Mouse (Mus musculus) forebrain, embryonic 14.5 days (tissue): Measurements from ENCODE around the gene Bbc3. TPM values are rescaled to one million over a fixed set of nuclear protein-coding genes. Genes with fewer than 3 reads are reported as not detected.
"Not testable (repeated sequence)": the region's sequence is repeated elsewhere in the genome, so short reads cannot be mapped to it uniquely, and the experiment has no call there.

Experiments
- ATAC-seq: fragments of 200-750 bp; cut with Nextera tagmentation; 2 replicates; pipeline ENCODE4 v1.8.0; 2017; ENCODE audit warnings: mild to moderate bottlenecking, moderate library complexity
- DNase-seq: peaks from one replicate; pipeline ENCODE4 v3.0.0-alpha.2; 2015; ENCODE audit warnings: low spot score
- H3K27ac ChIP-seq: fragments of 300-500 bp; sonication (generic); 2 replicates; pipeline ENCODE4 v1.5.1; 2014; ENCODE audit warnings: low read depth, mild to moderate bottlenecking, control low read depth, low read length, moderate library complexity
- H3K27me3 ChIP-seq: fragments of 300-500 bp; sonication (generic); replicated peaks from 2 replicates; pipeline ENCODE4 v1.6.1; 2014; ENCODE audit warnings: low read length, control low read depth, mixed read lengths; ENCODE audit not compliant: control insufficient read depth, insufficient read depth
- H3K36me3 ChIP-seq: fragments of 300-500 bp; sonication (generic); 2 replicates; pipeline ENCODE4 v1.6.1; 2014; ENCODE audit warnings: low read length, control low read depth; ENCODE audit not compliant: control insufficient read depth, insufficient read depth
- H3K4me1 ChIP-seq: fragments of 300-500 bp; sonication (generic); 2 replicates; pipeline ENCODE4 v1.6.1; 2014; ENCODE audit warnings: antibody characterized with exemption, low read length, control low read depth; ENCODE audit not compliant: control insufficient read depth, insufficient read depth
- H3K4me2 ChIP-seq: fragments of 300-500 bp; sonication (generic); 2 replicates; pipeline ENCODE4 v1.6.1; 2014; ENCODE audit warnings: mild to moderate bottlenecking, control low read depth, low read length
- H3K4me3 ChIP-seq: fragments of 300-500 bp; sonication (generic); 2 replicates; pipeline ENCODE4 v1.5.1; 2014; ENCODE audit warnings: low read depth, low read length, control low read depth
- H3K9ac ChIP-seq: fragments of 300-500 bp; sonication (generic); 2 replicates; pipeline ENCODE4 v1.6.1; 2014; ENCODE audit warnings: mild to moderate bottlenecking, low read length, control low read depth, moderate library complexity
- H3K9me3 ChIP-seq: fragments of 300-500 bp; sonication (generic); replicated peaks from 2 replicates; pipeline ENCODE4 v1.6.1; 2016; ENCODE audit warnings: low read length, control low read depth, mixed read lengths; ENCODE audit not compliant: control insufficient read depth
- WGBS: fragments of 180-500 bp; shearing (Covaris S2); extraction: QIAGEN DNeasy Blood & Tissue Kit; methylation state at CpG from one replicate; pipeline ENCODE4 v1.1.7; 2014; 5-methylcytosine and 5-hydroxymethylcytosine counted together
- polyA plus RNA-seq: library from polyadenylated mRNA; unstranded; fragments of >200 nt; fragmentation: Nextera tagmentation; extraction: Ambion mirVana; gene quantifications from 2 replicates; pipeline ENCODE4 v1.2.1, GENCODE M21; 2014

The Bbc3 gene
- 10.6 and 11.0 TPM in 2 replicates for polyA plus RNA-seq

DNA sequence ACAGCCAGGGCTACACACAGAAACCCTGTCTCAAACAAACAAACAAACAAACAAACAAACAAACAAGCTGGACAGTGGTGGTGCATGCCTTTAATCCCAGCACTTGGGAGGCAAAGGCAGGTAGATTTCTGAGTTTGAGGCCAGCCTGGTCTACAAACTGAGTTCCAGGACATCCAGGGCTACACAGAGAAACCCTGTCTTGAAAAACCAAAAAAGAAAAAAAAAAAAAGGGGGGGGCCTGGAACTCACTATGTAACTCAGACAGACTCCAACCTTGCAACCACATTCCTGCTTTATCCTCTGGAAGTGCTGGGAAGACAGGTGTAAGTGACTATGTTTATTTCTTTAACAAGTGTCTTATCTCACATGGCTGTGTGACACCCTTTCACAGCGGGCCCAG is at the start of gene Bbc3:
TSS of gene Bbc3 (plus strand) at position 301 of the 400 bp plus-strand sequence.
- H3K4me1 ChIP-seq: peaks cover 13% of the 10 kb centered on the region
- WGBS: 75% methylated on average over 1 of the region's 1 CpGs
- H3K4me2 ChIP-seq: peak within 1 kb of the TSS; percentile 95
- H3K36me3 ChIP-seq, H3K9me3 ChIP-seq, ATAC-seq, DNase-seq: not testable (repeated sequence)
- H3K27me3 ChIP-seq: peaks cover 11% of the 10 kb centered on the region; the same call in 1 of the 2 replicates
- H3K27ac ChIP-seq: peak within 1 kb of the TSS; percentile 39; the same call in 1 of the 2 replicates
- peak within 1 kb of the TSS; percentile 65 for H3K9ac ChIP-seq
- peak within 1 kb of the TSS; percentile 58 for H3K4me3 ChIP-seq

DNA sequence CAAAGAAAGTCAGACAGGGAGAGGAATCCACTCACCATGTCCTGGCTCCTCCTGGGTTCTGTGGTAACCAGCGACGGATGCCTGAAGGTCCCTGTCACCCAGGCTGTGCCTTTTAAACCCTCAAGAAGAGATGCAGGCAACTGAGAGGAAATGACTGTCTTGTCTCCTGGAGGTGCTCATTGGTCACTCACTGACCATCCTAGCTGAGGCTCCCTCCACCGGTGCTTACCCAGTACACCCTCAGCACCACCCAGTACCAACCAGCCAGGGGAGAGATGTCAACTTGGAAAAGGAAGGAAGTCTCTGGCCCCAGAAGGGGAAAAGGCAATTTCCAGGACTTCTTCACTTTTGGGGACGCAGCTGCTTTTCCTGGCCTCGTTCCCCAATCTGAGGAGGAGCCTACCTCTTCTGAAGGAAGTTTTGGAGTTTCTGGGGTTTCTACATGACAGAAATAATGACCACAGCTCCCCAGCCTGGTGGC is 49.0 kb upstream of the Bbc3 start, which contains the start of gene C5ar1:
TSS of gene C5ar1 (minus strand) at position 431 of the 481 bp plus-strand sequence.
- Histone ChIP-seq H3K4me1 (no peaks in the 10 kb centered on the region), H3K4me3 (no peak within 1 kb of the TSS), H3K27ac (no peak within 1 kb of the TSS), H3K36me3 (no peaks in the 10 kb centered on the region), H3K4me2 (no peak within 1 kb of the TSS), H3K9ac (no peak within 1 kb of the TSS), H3K9me3 (no peaks in the 10 kb centered on the region), H3K27me3 (no peaks in the 10 kb centered on the region)
- DNase-seq (no peak), ATAC-seq (no peak)
- 93% methylated on average over 5 of the region's 5 CpGs for whole genome bisulfite sequencing

DNA sequence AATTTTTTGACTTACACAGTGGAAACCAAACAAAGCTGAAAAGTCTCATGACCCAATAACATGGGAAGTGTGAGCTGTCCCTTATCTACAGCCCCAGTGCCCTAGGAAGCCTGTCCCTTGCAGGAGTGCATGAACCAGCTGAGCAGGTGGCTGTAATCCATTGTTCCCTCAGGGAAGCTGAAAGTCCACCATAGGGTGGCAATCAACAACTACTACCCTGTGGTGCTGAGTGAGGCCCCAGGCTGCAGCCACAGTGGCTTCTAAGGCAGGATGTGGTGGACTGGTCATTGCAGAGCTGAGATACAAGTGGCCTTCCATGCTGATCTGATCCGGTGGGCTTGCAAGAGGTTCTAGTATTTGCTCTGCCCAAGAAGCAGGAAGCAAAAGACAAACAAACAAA is 47.1 kb upstream of the Bbc3 start:
- no peaks in the 10 kb centered on the region for H3K4me1 ChIP-seq
- no peak overlapping the region for H3K4me2 ChIP-seq
- H3K36me3 ChIP-seq: no peaks in the 10 kb centered on the region
- no peak for DNase-seq
- 78% methylated on average over 1 of the region's 1 CpGs for WGBS
- H3K9ac ChIP-seq: no peak overlapping the region
- no peak for ATAC-seq
- no peaks in the 10 kb centered on the region for H3K27me3 ChIP-seq
- no peak overlapping the region for H3K27ac ChIP-seq
- no peaks in the 10 kb centered on the region for H3K9me3 ChIP-seq
- H3K4me3 ChIP-seq: no peak overlapping the region

DNA sequence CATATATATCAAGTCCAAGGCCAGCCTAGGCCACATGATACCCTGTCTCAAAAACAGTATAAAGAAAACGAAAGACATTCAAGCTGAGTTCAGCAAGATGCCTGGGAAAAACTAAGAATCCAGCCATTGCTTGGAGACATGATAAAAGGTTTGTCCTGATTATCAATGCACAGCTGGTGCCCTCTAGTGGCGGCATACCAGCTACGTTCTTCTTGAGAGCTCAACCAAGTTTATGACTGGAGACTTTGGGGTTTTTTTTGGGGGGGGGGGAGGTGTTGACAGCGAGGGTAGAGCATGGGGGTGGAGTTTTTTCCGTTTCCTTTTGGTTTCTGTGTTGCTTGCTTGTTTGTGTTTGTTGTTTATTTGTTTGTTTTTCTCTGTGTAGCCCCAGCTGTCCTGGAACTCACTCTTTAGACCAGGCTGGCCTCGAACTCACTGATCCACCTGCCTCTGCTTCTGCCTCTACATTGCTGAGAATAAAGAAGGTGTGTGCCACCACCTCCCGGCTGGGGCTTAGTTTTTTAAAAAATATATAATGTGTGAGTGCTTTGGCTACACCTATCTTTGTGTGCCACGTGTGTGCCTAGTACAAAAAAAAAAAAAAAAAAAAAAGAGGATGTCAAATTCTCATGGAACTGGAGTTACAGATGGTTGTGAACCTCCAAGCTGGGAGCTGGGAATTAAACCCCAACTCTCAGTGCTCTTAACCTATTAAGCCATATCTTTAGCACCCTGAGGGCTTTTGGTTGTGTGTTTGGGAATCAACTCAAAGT is 45.0 kb upstream of the Bbc3 start:
- WGBS: 27% methylated on average over 8 of the region's 8 CpGs
- no peak overlapping the region for H3K27ac ChIP-seq
- H3K9me3 ChIP-seq: no peaks in the 10 kb centered on the region
- DNase-seq (peak; percentile 88), ATAC-seq (no peak)
- H3K4me3 ChIP-seq: no peak overlapping the region
- no peak overlapping the region for H3K9ac ChIP-seq
- no peaks in the 10 kb centered on the region for H3K27me3 ChIP-seq
- no peak overlapping the region for H3K4me2 ChIP-seq
- H3K4me1 ChIP-seq: no peaks in the 10 kb centered on the region
- no peaks in the 10 kb centered on the region for H3K36me3 ChIP-seq

DNA sequence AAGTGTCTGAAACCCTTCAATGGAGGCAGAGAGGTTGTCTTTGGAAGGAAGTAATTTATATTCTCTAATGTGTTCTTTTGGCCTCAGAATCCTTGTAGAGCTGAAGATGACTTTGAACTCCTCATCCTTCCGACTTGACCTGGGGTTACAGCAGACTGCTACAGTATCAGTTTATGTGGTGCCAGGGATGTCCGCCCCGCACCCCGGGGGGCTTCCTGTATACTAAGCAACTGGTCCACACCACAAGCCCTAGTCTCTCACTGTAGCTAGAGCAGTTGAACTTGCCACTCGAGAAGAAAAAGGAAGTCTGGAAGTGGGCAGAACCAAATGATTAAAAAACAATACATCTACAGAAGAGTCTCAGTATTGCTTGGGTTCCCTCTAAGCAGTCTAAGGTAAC is 44.4 kb upstream of the Bbc3 start:
- Histone ChIP-seq H3K9me3 (no peaks in the 10 kb centered on the region), H3K27me3 (no peaks in the 10 kb centered on the region), H3K4me1 (no peaks in the 10 kb centered on the region), H3K4me3 (no peak overlapping the region), H3K4me2 (no peak overlapping the region), H3K36me3 (no peaks in the 10 kb centered on the region), H3K27ac (no peak overlapping the region), H3K9ac (no peak overlapping the region)
- ATAC-seq (no peak), DNase-seq (no peak)
- 86% methylated on average over 5 of the region's 5 CpGs for WGBS

DNA sequence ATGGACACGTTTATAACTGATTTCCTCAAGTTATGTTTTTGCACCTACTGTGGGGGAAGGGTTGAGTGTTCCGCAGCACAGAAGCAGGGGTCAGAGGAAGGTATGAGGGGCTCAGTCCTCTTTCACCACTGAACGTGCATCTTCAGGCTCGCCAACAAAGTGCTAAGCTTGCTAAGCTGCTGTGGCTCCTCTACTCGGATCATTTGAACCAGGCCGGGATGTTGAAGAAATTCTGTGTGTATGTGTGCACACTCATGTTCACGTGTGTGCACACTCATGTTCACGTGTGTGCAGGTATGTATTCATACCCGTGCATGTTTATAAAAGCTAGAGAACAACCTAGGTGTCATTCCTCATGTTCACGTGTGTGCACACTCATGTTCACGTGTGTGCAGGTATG is 42.3 kb upstream of the Bbc3 start:
- Histone ChIP-seq H3K9me3 (no peaks in the 10 kb centered on the region), H3K27me3 (no peaks in the 10 kb centered on the region), H3K27ac (no peak overlapping the region), H3K36me3 (no peaks in the 10 kb centered on the region), H3K4me3 (no peak overlapping the region), H3K9ac (no peak overlapping the region), H3K4me1 (no peaks in the 10 kb centered on the region), H3K4me2 (no peak overlapping the region)
- ATAC-seq: no peak
- DNase-seq: no peak
- 87% methylated on average over 11 of the region's 11 CpGs for WGBS

DNA sequence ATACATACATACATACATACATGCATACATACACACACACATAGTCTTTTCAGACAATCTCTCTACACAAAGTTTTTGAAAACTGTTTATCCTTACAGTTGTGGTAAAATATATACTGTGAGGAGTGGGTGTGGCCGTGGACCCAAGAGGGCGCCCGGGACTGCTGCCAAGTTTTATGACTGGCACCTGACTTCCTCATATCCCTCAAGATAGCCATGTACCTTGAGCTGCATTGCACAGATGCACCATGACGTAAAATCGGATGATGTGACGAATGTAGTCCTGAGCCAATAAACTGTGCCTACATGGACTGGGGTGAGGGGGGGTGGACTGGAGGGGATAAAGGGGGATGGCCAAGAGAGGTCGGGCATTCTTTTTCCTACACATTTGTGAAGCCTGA is 41.6 kb upstream of the Bbc3 start:
- H3K4me1 ChIP-seq, H3K27me3 ChIP-seq, H3K36me3 ChIP-seq, H3K4me3 ChIP-seq, H3K9me3 ChIP-seq, H3K9ac ChIP-seq, DNase-seq, ATAC-seq, H3K27ac ChIP-seq, H3K4me2 ChIP-seq: not testable (repeated sequence)
- WGBS: 86% methylated on average over 7 of the region's 7 CpGs

DNA sequence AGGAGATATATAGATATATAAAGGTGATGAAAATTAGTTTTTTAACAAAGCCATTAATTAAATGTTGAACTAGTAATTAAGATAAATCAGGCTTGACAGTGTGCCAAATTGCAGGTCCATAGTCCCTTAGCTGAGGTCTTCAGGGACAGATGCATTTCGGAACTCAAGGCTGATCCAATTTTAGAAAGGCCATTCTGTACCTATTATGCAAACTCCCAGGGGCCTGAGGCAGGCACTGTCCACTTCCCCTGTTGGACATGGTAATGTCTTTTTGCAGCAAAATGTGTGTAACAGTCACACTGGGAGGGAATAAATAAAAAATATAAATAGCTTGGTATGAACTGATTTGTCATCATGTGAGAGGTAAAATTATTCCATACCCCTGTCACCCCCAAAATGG is 37.1 kb upstream of the Bbc3 start:
- Histone ChIP-seq H3K36me3 (peaks cover 11% of the 10 kb centered on the region), H3K27me3 (no peaks in the 10 kb centered on the region), H3K9ac (no peak overlapping the region), H3K27ac (no peak overlapping the region), H3K4me2 (no peak overlapping the region), H3K9me3 (no peaks in the 10 kb centered on the region), H3K4me1 (peaks cover 12% of the 10 kb centered on the region; the same call in 1 of the 2 replicates), H3K4me3 (no peak overlapping the region)
- DNase-seq (no peak), ATAC-seq (no peak)
- WGBS: 77% methylated on average over 1 of the region's 1 CpGs

DNA sequence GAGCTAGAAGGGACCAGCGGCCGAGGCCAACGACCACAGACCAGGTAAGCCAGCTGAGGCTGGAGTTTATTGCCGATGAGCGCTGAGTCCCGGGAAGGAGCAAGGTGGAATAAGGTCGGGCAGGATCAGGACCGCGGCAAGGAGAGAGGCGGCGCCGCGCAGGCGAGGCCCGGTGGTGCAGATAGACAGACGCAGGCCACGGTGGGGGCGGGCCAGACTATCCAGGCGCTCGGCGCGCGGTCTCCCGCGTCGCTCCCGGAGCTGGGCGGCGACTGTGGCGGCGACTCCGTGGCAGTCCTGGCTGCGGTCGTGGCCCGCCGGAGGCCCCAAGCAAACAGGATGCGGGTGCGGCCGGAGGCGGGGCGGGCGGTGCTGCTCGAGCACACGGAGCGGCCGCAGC is 35.5 kb upstream of the Bbc3 start:
- H3K4me3 ChIP-seq: peak overlapping the region; percentile 81
- peaks cover 27% of the 10 kb centered on the region for H3K36me3 ChIP-seq
- DNase-seq (peak; percentile 69), ATAC-seq (peak; percentile 77)
- H3K9me3 ChIP-seq: no peaks in the 10 kb centered on the region
- peak overlapping the region; percentile 94 for H3K4me2 ChIP-seq
- WGBS: under 1% methylated on average over 37 of the region's 46 CpGs
- peak overlapping the region; percentile 85 for H3K9ac ChIP-seq
- peak overlapping the region; percentile 90 for H3K27ac ChIP-seq
- H3K27me3 ChIP-seq: no peaks in the 10 kb centered on the region
- H3K4me1 ChIP-seq: peaks cover 12% of the 10 kb centered on the region; the same call in 1 of the 2 replicates
